In genomic region chr11:95831641-95832040, GRCm38 (mm10) we compare ENCODE assay signal across 9 mouse cellular contexts. TPM values are rescaled to one million over a fixed set of nuclear protein-coding genes. Genes with fewer than 3 reads are reported as not detected.
DNase-seq lines count a peak whose midpoint lies in the region; ATAC-seq lines count a peak whose summit lies in the region.
"Had no signal": no experiment of that assay in that cellular context is flagged by ENCODE, and none has a peak within 500 bp of the region (broad histone marks: within the 10 kb centered on the region; RNA-seq: fewer than 3 reads in every experiment).

No protein-coding gene starts in this region.

- H3K27ac ChIP-seq in forebrain, embryonic 13.5 days: no peak overlapping the region
- H3K27ac ChIP-seq in forebrain, embryonic 16.5 days (ENCODE audit: low read length): no peak overlapping the region
- H3K27ac ChIP-seq in midbrain, embryonic 13.5 days: no peak overlapping the region
- no peak overlapping the region for H3K27ac ChIP-seq in midbrain, embryonic 14.5 days (replicated peaks; ENCODE audit: low read depth, low read length)
- H3K27ac ChIP-seq in intestine, embryonic 15.5 days: no peak overlapping the region
- H3K27ac ChIP-seq: macrophage had no signal

- no peaks in the 10 kb centered on the region for H3K36me3 ChIP-seq in forebrain, embryonic 13.5 days (ENCODE audit: poor library complexity, severe bottlenecking)
- H3K36me3 ChIP-seq in forebrain, embryonic 16.5 days (ENCODE audit: control insufficient read depth, insufficient read depth): no peaks in the 10 kb centered on the region
- no peaks in the 10 kb centered on the region for H3K36me3 ChIP-seq in midbrain, embryonic 13.5 days
- H3K36me3 ChIP-seq in midbrain, embryonic 14.5 days (ENCODE audit: control insufficient read depth, insufficient read depth, low read length): no peaks in the 10 kb centered on the region
- H3K36me3 ChIP-seq in intestine, embryonic 15.5 days: 0 out of 2 replicates have a peak, but pooled peaks cover 3% of the 10 kb centered on the region
- peaks cover 14% of the 10 kb centered on the region for H3K36me3 ChIP-seq in splenic B cell, adult 2 months (ENCODE audit: control insufficient read depth, insufficient read depth, low read length, poor library complexity, severe bottlenecking)

- no peak for ATAC-seq in forebrain, embryonic 13.5 days
- ATAC-seq in forebrain, embryonic 16.5 days: no peak
- no peak for ATAC-seq in midbrain, embryonic 13.5 days
- ATAC-seq in midbrain, embryonic 14.5 days (ENCODE audit: low FRiP score, low TSS enrichment): no peak
- no peak for ATAC-seq in intestine, embryonic 15.5 days

- peak overlapping the region; percentile 23 for H3K4me3 ChIP-seq in forebrain, embryonic 13.5 days
- no peak overlapping the region for H3K4me3 ChIP-seq in forebrain, embryonic 16.5 days (replicated peaks; ENCODE audit: low read length)
- 0 out of 2 replicates have a peak overlapping the region, but pooled peaks have one; percentile 33 for H3K4me3 ChIP-seq in midbrain, embryonic 13.5 days (replicated peaks)
- H3K4me3 ChIP-seq in midbrain, embryonic 14.5 days (replicated peaks; ENCODE audit: low read depth, low read length): no peak overlapping the region
- H3K4me3 ChIP-seq in intestine, embryonic 15.5 days (replicated peaks): peak overlapping the region; percentile 35

- peak overlapping the region; percentile 44; the same call in 1 of the 2 replicates for H3K4me2 ChIP-seq in forebrain, embryonic 13.5 days
- H3K4me2 ChIP-seq in forebrain, embryonic 16.5 days (ENCODE audit: low read length): no peak overlapping the region
- no peak overlapping the region for H3K4me2 ChIP-seq in midbrain, embryonic 13.5 days (replicated peaks)
- H3K4me2 ChIP-seq in midbrain, embryonic 14.5 days (ENCODE audit: low read length): no peak overlapping the region
- peak overlapping the region; percentile 63 for H3K4me2 ChIP-seq in intestine, embryonic 15.5 days (replicated peaks)

- H3K27me3 ChIP-seq in forebrain, embryonic 13.5 days: peaks cover 99% of the 10 kb centered on the region
- H3K27me3 ChIP-seq in forebrain, embryonic 16.5 days (replicated peaks; ENCODE audit: control insufficient read depth, insufficient read depth, low read length): peaks cover 86% of the 10 kb centered on the region
- peaks cover 98% of the 10 kb centered on the region for H3K27me3 ChIP-seq in midbrain, embryonic 13.5 days
- peaks cover 93% of the 10 kb centered on the region for H3K27me3 ChIP-seq in midbrain, embryonic 14.5 days (ENCODE audit: control insufficient read depth, insufficient read depth, low read length)
- H3K27me3 ChIP-seq in intestine, embryonic 15.5 days (replicated peaks): peaks cover 72% of the 10 kb centered on the region
- no peaks in the 10 kb centered on the region for H3K27me3 ChIP-seq in splenic B cell, adult 2 months (ENCODE audit: control insufficient read depth, insufficient read depth, low read length, poor library complexity, severe bottlenecking)

- H3K9ac ChIP-seq in forebrain, embryonic 13.5 days: no peak overlapping the region
- no peak overlapping the region for H3K9ac ChIP-seq in forebrain, embryonic 16.5 days (replicated peaks; ENCODE audit: low read depth, low read length)
- no peak overlapping the region for H3K9ac ChIP-seq in midbrain, embryonic 13.5 days (replicated peaks)
- H3K9ac ChIP-seq in midbrain, embryonic 14.5 days (replicated peaks; ENCODE audit: low read length): no peak overlapping the region
- H3K9ac ChIP-seq in intestine, embryonic 15.5 days: no peak overlapping the region

- 1% methylated on average over 15 of the region's 15 CpGs for WGBS in forebrain, embryonic 13.5 days
- 3% methylated on average over 15 of the region's 15 CpGs for WGBS in forebrain, embryonic 16.5 days
- 2% methylated on average over 15 of the region's 15 CpGs for WGBS in midbrain, embryonic 13.5 days
- WGBS in midbrain, embryonic 14.5 days: 5% methylated on average over 15 of the region's 15 CpGs
- 18% methylated on average over 14 of the region's 15 CpGs for WGBS in intestine, embryonic 15.5 days

- no peaks in the 10 kb centered on the region for H3K9me3 ChIP-seq in forebrain, embryonic 13.5 days (replicated peaks)
- no peaks in the 10 kb centered on the region for H3K9me3 ChIP-seq in forebrain, embryonic 16.5 days (ENCODE audit: control insufficient read depth, low read length)
- no peaks in the 10 kb centered on the region for H3K9me3 ChIP-seq in midbrain, embryonic 13.5 days
- no peaks in the 10 kb centered on the region for H3K9me3 ChIP-seq in midbrain, embryonic 14.5 days (ENCODE audit: control insufficient read depth, low read length)
- no peaks in the 10 kb centered on the region for H3K9me3 ChIP-seq in intestine, embryonic 15.5 days

- no peak for DNase-seq in midbrain, embryonic 14.5 days
- peak; percentile 50 for DNase-seq in splenic B cell, adult 2 months (ENCODE audit: low read depth, low spot score)
- DNase-seq in adrenal gland, adult 8-10 months: no peak
- no peak for DNase-seq in adrenal gland, adult 2 months

- peaks cover 26% of the 10 kb centered on the region for H3K4me1 ChIP-seq in forebrain, embryonic 13.5 days
- H3K4me1 ChIP-seq in forebrain, embryonic 16.5 days (replicated peaks; ENCODE audit: control insufficient read depth, insufficient read depth, low read length): peaks cover 19% of the 10 kb centered on the region
- H3K4me1 ChIP-seq in midbrain, embryonic 13.5 days (replicated peaks): peaks cover 34% of the 10 kb centered on the region
- H3K4me1 ChIP-seq in midbrain, embryonic 14.5 days (ENCODE audit: control insufficient read depth, insufficient read depth, low read length): peaks cover 9% of the 10 kb centered on the region
- H3K4me1 ChIP-seq in intestine, embryonic 15.5 days (replicated peaks): peaks cover 52% of the 10 kb centered on the region

RNA-seq across cellular contexts. Expression of gene Gngt2, which starts 5.4 kb away (rescaled TPM):
- 1.4 and 2.8 TPM in 2 replicates for polyA plus RNA-seq in forebrain, embryonic 13.5 days (2015; fragmentation: Nextera tagmentation; extraction: Ambion mirVana)
- polyA plus RNA-seq in forebrain, embryonic 16.5 days (2015; fragmentation: Nextera tagmentation; extraction: Ambion mirVana): 2.7 and 2.9 TPM in 2 replicates
- polyA plus RNA-seq in midbrain, embryonic 13.5 days (2015; fragmentation: Nextera tagmentation; extraction: Ambion mirVana): 2.7 and 3.8 TPM in 2 replicates
- 1.8 TPM in 2 replicates for polyA plus RNA-seq in midbrain, embryonic 14.5 days (2014; fragmentation: Nextera tagmentation; extraction: Ambion mirVana)
- polyA plus RNA-seq in intestine, embryonic 15.5 days (2015; fragmentation: Nextera tagmentation; extraction: Ambion mirVana): 20.3 and 21.7 TPM in 2 replicates
- total RNA-seq in adrenal gland, adult 8-10 months (2022): 10 to 100 TPM; 14.7 to 19.0 (median 17.1) TPM
- 10 to 100 TPM; 21.4 to 30.4 TPM for total RNA-seq in adrenal gland, adult 2 months (2021)
- polyA plus RNA-seq in adrenal gland, adult 2 months (2012; rRNA removed): 1.3 and 1.4 TPM in 2 replicates

RNA-seq across cellular contexts. Expression of gene Phospho1, which starts 7.3 kb away (rescaled TPM):
- not detected in 2 replicates for polyA plus RNA-seq in forebrain, embryonic 13.5 days (2015; fragmentation: Nextera tagmentation; extraction: Ambion mirVana)
- polyA plus RNA-seq in forebrain, embryonic 16.5 days (2015; fragmentation: Nextera tagmentation; extraction: Ambion mirVana): not detected in 2 replicates
- polyA plus RNA-seq in midbrain, embryonic 13.5 days (2015; fragmentation: Nextera tagmentation; extraction: Ambion mirVana): not detected in 2 replicates
- polyA plus RNA-seq in midbrain, embryonic 14.5 days (2014; fragmentation: Nextera tagmentation; extraction: Ambion mirVana): 0.33 TPM in 1 of 2 replicates, not detected in the other
- 0.55 and 0.56 TPM in 2 replicates for polyA plus RNA-seq in intestine, embryonic 15.5 days (2015; fragmentation: Nextera tagmentation; extraction: Ambion mirVana)
- total RNA-seq in adrenal gland, adult 8-10 months (2022): 100 to 1,000 TPM in 2 of 4 experiments, 10 to 100 TPM in 2; 61.9 to 148 (median 104) TPM
- 100 to 1,000 TPM; 179 to 254 TPM for total RNA-seq in adrenal gland, adult 2 months (2021)
- 431 and 453 TPM in 2 replicates for polyA plus RNA-seq in adrenal gland, adult 2 months (2012; rRNA removed)

RNA-seq across cellular contexts. Expression of gene Abi3, which starts 10.6 kb away (rescaled TPM):
- 0.96 and 1.5 TPM in 2 replicates for polyA plus RNA-seq in forebrain, embryonic 13.5 days (2015; fragmentation: Nextera tagmentation; extraction: Ambion mirVana)
- 1.5 and 2.0 TPM in 2 replicates for polyA plus RNA-seq in forebrain, embryonic 16.5 days (2015; fragmentation: Nextera tagmentation; extraction: Ambion mirVana)
- 1.1 and 1.6 TPM in 2 replicates for polyA plus RNA-seq in midbrain, embryonic 13.5 days (2015; fragmentation: Nextera tagmentation; extraction: Ambion mirVana)
- polyA plus RNA-seq in midbrain, embryonic 14.5 days (2014; fragmentation: Nextera tagmentation; extraction: Ambion mirVana): 0.26 and 0.64 TPM in 2 replicates
- 9.5 and 10.0 TPM in 2 replicates for polyA plus RNA-seq in intestine, embryonic 15.5 days (2015; fragmentation: Nextera tagmentation; extraction: Ambion mirVana)
- 10 to 100 TPM in 3 of 4 experiments, 1 to 10 TPM in 1; 8.9 to 14.3 (median 12.2) TPM for total RNA-seq in adrenal gland, adult 8-10 months (2022)
- total RNA-seq in adrenal gland, adult 2 months (2021): 10 to 100 TPM; 11.9 to 12.3 TPM
- 55.2 and 62.6 TPM in 2 replicates for polyA plus RNA-seq in adrenal gland, adult 2 months (2012; rRNA removed)

Comparison
In these comparisons a context has a peak if more than half of its experiments do, and no peak if none do; other contexts are left out.
1. H3K4me2 ChIP-seq: peak in forebrain, embryonic 13.5 days (single experiment) and intestine, embryonic 15.5 days (single experiment); none in forebrain, embryonic 16.5 days (single experiment), midbrain, embryonic 13.5 days (single experiment) and midbrain, embryonic 14.5 days (single experiment).
2. H3K4me3 ChIP-seq: peak in forebrain, embryonic 13.5 days (single experiment), midbrain, embryonic 13.5 days (single experiment) and intestine, embryonic 15.5 days (single experiment); none in forebrain, embryonic 16.5 days (single experiment) and midbrain, embryonic 14.5 days (single experiment).
3. RNA of gene Phospho1, which starts 7.3 kb away (polyA plus RNA-seq): 431 to 453 TPM in adrenal gland, adult 2 months; 0.55 to 0.56 TPM in intestine, embryonic 15.5 days, 0.33 TPM in midbrain, embryonic 14.5 days, not detected in midbrain, embryonic 13.5 days, not detected in forebrain, embryonic 13.5 days and not detected in forebrain, embryonic 16.5 days; every median in the first group is over 100 times any median in the second.